8 mouse cellular contexts compared by ENCODE assay signal in genomic region chr2:164047197-164047690, GRCm38 (mm10). TPM values are rescaled to one million over a fixed set of nuclear protein-coding genes. Genes with fewer than 3 reads are reported as not detected.
DNase-seq lines count a peak whose midpoint lies in the region; ATAC-seq and TF ChIP-seq lines count a peak whose summit lies in the region.

No protein-coding gene starts in this region.

- no peak for TF ChIP-seq EP300 in ES-Bruce4 (IDR thresholded peaks at IDR 0.05; ENCODE audit: insufficient read depth, low read depth, low read length)

- TF ChIP-seq POLR2A in ES-Bruce4 (IDR thresholded peaks at IDR 0.05; ENCODE audit: insufficient read depth, low read length) = peak; percentile 21
- no peak for TF ChIP-seq POLR2A in kidney, adult 2 months (IDR thresholded peaks at IDR 0.05; ENCODE audit: low read depth, low read length)

- no peak overlapping the region for H3K9ac ChIP-seq in ES-Bruce4 (ENCODE audit: low read depth, poor library complexity, severe bottlenecking)
- H3K9ac ChIP-seq in forebrain, embryonic 13.5 days = peak overlapping the region; percentile 48; the same call in 1 of the 2 replicates
- H3K9ac ChIP-seq in lung, embryonic 15.5 days = no peak overlapping the region

- no peaks in the 10 kb centered on the region for H3K9me3 ChIP-seq in ES-Bruce4 (replicated peaks; ENCODE audit: control insufficient read depth, insufficient read depth, low read length, poor library complexity, severe bottlenecking)
- H3K9me3 ChIP-seq in forebrain, embryonic 13.5 days (replicated peaks) = no peaks in the 10 kb centered on the region
- no peaks in the 10 kb centered on the region for H3K9me3 ChIP-seq in lung, embryonic 15.5 days

- no peak overlapping the region for H3K27ac ChIP-seq in ES-Bruce4 (ENCODE audit: insufficient read depth, low read length)
- H3K27ac ChIP-seq in brown adipose tissue, adult 24 weeks (replicated peaks; ENCODE audit: low read depth, low read length) = 0 out of 2 replicates have a peak overlapping the region, but pooled peaks have one; percentile 38
- no peak overlapping the region for H3K27ac ChIP-seq in forebrain, embryonic 13.5 days
- H3K27ac ChIP-seq in kidney, adult 2 months (ENCODE audit: insufficient read depth, low read depth, low read length) = no peak overlapping the region
- H3K27ac ChIP-seq in lung, embryonic 15.5 days = no peak overlapping the region

- TF ChIP-seq CTCF in ES-Bruce4 (IDR thresholded peaks at IDR 0.05; ENCODE audit: low read depth, low read length) = no peak
- TF ChIP-seq CTCF in kidney, adult 2 months (conservative IDR thresholded peaks at IDR 0.05; ENCODE audit: insufficient read depth, insufficient read length, low read depth, low read length) = no peak

- ATAC-seq in forebrain, embryonic 13.5 days = peak; percentile 51; the same call in 1 of the 2 replicates
- ATAC-seq in lung, embryonic 15.5 days (ENCODE audit: borderline replicate concordance, extremely low read depth, low FRiP score, low TSS enrichment) = peak; percentile 70; the same call in 1 of the 2 replicates

- H3K27me3 ChIP-seq in ES-Bruce4 (ENCODE audit: control insufficient read depth, insufficient read depth, low read length, poor library complexity, severe bottlenecking) = no peaks in the 10 kb centered on the region
- H3K27me3 ChIP-seq in forebrain, embryonic 13.5 days = no peaks in the 10 kb centered on the region
- H3K27me3 ChIP-seq in kidney, adult 2 months (replicated peaks; ENCODE audit: control insufficient read depth, insufficient read depth, low read length) = no peaks in the 10 kb centered on the region
- H3K27me3 ChIP-seq in lung, embryonic 15.5 days = no peaks in the 10 kb centered on the region

- no peaks in the 10 kb centered on the region; the same call in 1 of the 2 replicates for H3K36me3 ChIP-seq in ES-Bruce4 (ENCODE audit: control insufficient read depth, insufficient read depth, low read length, poor library complexity, severe bottlenecking)
- H3K36me3 ChIP-seq in forebrain, embryonic 13.5 days (ENCODE audit: poor library complexity, severe bottlenecking) = peaks cover 17% of the 10 kb centered on the region
- no peaks in the 10 kb centered on the region for H3K36me3 ChIP-seq in kidney, adult 2 months (ENCODE audit: control insufficient read depth, insufficient read depth, low read length)
- H3K36me3 ChIP-seq in lung, embryonic 15.5 days = peaks cover 4% of the 10 kb centered on the region

- H3K4me2 ChIP-seq in forebrain, embryonic 13.5 days = peak overlapping the region; percentile 56
- H3K4me2 ChIP-seq in lung, embryonic 15.5 days = peak overlapping the region; percentile 52

- peak overlapping the region; percentile 79 for H3K4me3 ChIP-seq in ES-Bruce4 (ENCODE audit: low read depth, low read length)
- H3K4me3 ChIP-seq in brown adipose tissue, adult 24 weeks (ENCODE audit: insufficient read depth, low read depth, low read length) = peak overlapping the region; percentile 42; the same call in 1 of the 2 replicates
- H3K4me3 ChIP-seq in forebrain, embryonic 13.5 days = peak overlapping the region; percentile 25
- peak overlapping the region; percentile 67 for H3K4me3 ChIP-seq in kidney, adult 2 months (ENCODE audit: insufficient read depth, low read depth, low read length)
- H3K4me3 ChIP-seq in lung, embryonic 15.5 days = peak overlapping the region; percentile 32

- peak; percentile 51 for DNase-seq in kidney, adult 2 months
- peak; percentile 41 for DNase-seq in retina, embryonic 14.5 days (ENCODE audit: low spot score)
- DNase-seq in left cerebral cortex, postnatal 4 days = no peak
- no peak for DNase-seq in gastrocnemius, postnatal 25 days

- under 1% methylated on average over 11 of the region's 16 CpGs for WGBS in forebrain, embryonic 13.5 days
- 3% methylated on average over 16 of the region's 16 CpGs for WGBS in kidney, adult 2 months
- WGBS in lung, embryonic 15.5 days = 2% methylated on average over 12 of the region's 16 CpGs

- H3K4me1 ChIP-seq in ES-Bruce4 (ENCODE audit: control insufficient read depth, insufficient read depth, low read length) = no peaks in the 10 kb centered on the region
- no peaks in the 10 kb centered on the region; the same call in 1 of the 2 replicates for H3K4me1 ChIP-seq in brown adipose tissue, adult 24 weeks (ENCODE audit: control insufficient read depth, insufficient read depth, insufficient read length, low read length)
- 0 out of 2 replicates have a peak, but pooled peaks cover 2% of the 10 kb centered on the region for H3K4me1 ChIP-seq in forebrain, embryonic 13.5 days
- peaks cover 2% of the 10 kb centered on the region; the same call in 1 of the 2 replicates for H3K4me1 ChIP-seq in kidney, adult 2 months (ENCODE audit: control insufficient read depth, insufficient read depth, low read length)
- peaks cover 3% of the 10 kb centered on the region; the same call in 1 of the 2 replicates for H3K4me1 ChIP-seq in lung, embryonic 15.5 days

- intact Hi-C loops in left cerebral cortex, postnatal 4 days (cut with DNase I) = no loop called here

RNA-seq across cellular contexts. Expression of gene Pabpc1l, which starts 22.0 kb away (rescaled TPM):
- 2.5 and 4.2 TPM in 2 replicates for polyA plus RNA-seq in ES-Bruce4 (2011; ENCODE audit: insufficient read depth, insufficient read length, low read depth, missing spikeins)
- polyA plus RNA-seq in brown adipose tissue, adult 24 weeks (2012; ENCODE audit: insufficient read depth, insufficient read length, missing spikeins) = not detected in 2 replicates
- polyA plus RNA-seq in forebrain, embryonic 13.5 days (2015; fragmentation: Nextera tagmentation; extraction: Ambion mirVana) = 1.3 and 1.4 TPM in 2 replicates
- 3.2 and 3.7 TPM in 2 replicates for polyA plus RNA-seq in kidney, adult 2 months (2012; rRNA removed)
- polyA plus RNA-seq in lung, embryonic 15.5 days (2015; fragmentation: Nextera tagmentation; extraction: Ambion mirVana) = 1.2 TPM in 2 replicates
- 1 to 10 TPM; 2.4 to 3.1 TPM for total RNA-seq in left cerebral cortex, postnatal 4 days (2021)
- 1 to 10 TPM in 1 of 2 experiments, not detected in 1; 1.5 TPM for total RNA-seq in gastrocnemius, postnatal 25 days (2021)

RNA-seq across cellular contexts. Expression of gene Stk4, which starts 22.9 kb away (rescaled TPM):
- 59.9 and 74.8 TPM in 2 replicates for polyA plus RNA-seq in ES-Bruce4 (2011; ENCODE audit: insufficient read depth, insufficient read length, low read depth, missing spikeins)
- polyA plus RNA-seq in brown adipose tissue, adult 24 weeks (2012; ENCODE audit: insufficient read depth, insufficient read length, missing spikeins) = 16.8 and 17.8 TPM in 2 replicates
- 25.6 and 30.8 TPM in 2 replicates for polyA plus RNA-seq in forebrain, embryonic 13.5 days (2015; fragmentation: Nextera tagmentation; extraction: Ambion mirVana)
- polyA plus RNA-seq in kidney, adult 2 months (2012; rRNA removed) = 10.4 and 13.0 TPM in 2 replicates
- 20.3 and 23.2 TPM in 2 replicates for polyA plus RNA-seq in lung, embryonic 15.5 days (2015; fragmentation: Nextera tagmentation; extraction: Ambion mirVana)
- total RNA-seq in left cerebral cortex, postnatal 4 days (2021) = 10 to 100 TPM; 31.8 to 38.8 TPM
- 1 to 10 TPM; 7.7 to 8.8 TPM for total RNA-seq in gastrocnemius, postnatal 25 days (2021)

RNA-seq across cellular contexts. Expression of gene Tomm34, which starts 23.7 kb away (rescaled TPM):
- polyA plus RNA-seq in ES-Bruce4 (2011; ENCODE audit: insufficient read depth, insufficient read length, low read depth, missing spikeins) = 90.0 and 91.0 TPM in 2 replicates
- 16.4 and 21.0 TPM in 2 replicates for polyA plus RNA-seq in brown adipose tissue, adult 24 weeks (2012; ENCODE audit: insufficient read depth, insufficient read length, missing spikeins)
- 47.8 and 54.1 TPM in 2 replicates for polyA plus RNA-seq in forebrain, embryonic 13.5 days (2015; fragmentation: Nextera tagmentation; extraction: Ambion mirVana)
- polyA plus RNA-seq in kidney, adult 2 months (2012; rRNA removed) = 31.0 and 34.1 TPM in 2 replicates
- 52.3 and 53.0 TPM in 2 replicates for polyA plus RNA-seq in lung, embryonic 15.5 days (2015; fragmentation: Nextera tagmentation; extraction: Ambion mirVana)
- total RNA-seq in left cerebral cortex, postnatal 4 days (2021) = 10 to 100 TPM; 41.4 to 42.7 TPM
- 10 to 100 TPM; 10.6 to 13.5 TPM for total RNA-seq in gastrocnemius, postnatal 25 days (2021)

RNA-seq across cellular contexts. Expression of gene Ywhab, which starts 52.5 kb away (rescaled TPM):
- polyA plus RNA-seq in ES-Bruce4 (2011; ENCODE audit: insufficient read depth, insufficient read length, low read depth, missing spikeins) = 132 and 137 TPM in 2 replicates
- 226 and 247 TPM in 2 replicates for polyA plus RNA-seq in brown adipose tissue, adult 24 weeks (2012; ENCODE audit: insufficient read depth, insufficient read length, missing spikeins)
- 361 and 370 TPM in 2 replicates for polyA plus RNA-seq in forebrain, embryonic 13.5 days (2015; fragmentation: Nextera tagmentation; extraction: Ambion mirVana)
- 46.7 and 63.9 TPM in 2 replicates for polyA plus RNA-seq in kidney, adult 2 months (2012; rRNA removed)
- polyA plus RNA-seq in lung, embryonic 15.5 days (2015; fragmentation: Nextera tagmentation; extraction: Ambion mirVana) = 329 and 333 TPM in 2 replicates
- 100 to 1,000 TPM; 454 to 464 TPM for total RNA-seq in left cerebral cortex, postnatal 4 days (2021)
- 10 to 100 TPM; 39.6 to 54.5 TPM for total RNA-seq in gastrocnemius, postnatal 25 days (2021)

Comparison
In these comparisons a context has a peak if more than half of its experiments do, and no peak if none do; other contexts are left out.
1. H3K4me3 ChIP-seq: peak in every context shown above with its lines; median percentile 79 in ES-Bruce4; 67 in kidney, adult 2 months; 42 in brown adipose tissue, adult 24 weeks; 32 in lung, embryonic 15.5 days; 25 in forebrain, embryonic 13.5 days.
2. DNase-seq: peak in kidney, adult 2 months (single experiment) and retina, embryonic 14.5 days (single experiment); none in left cerebral cortex, postnatal 4 days (single experiment) and gastrocnemius, postnatal 25 days (single experiment).